Mouse (Mus musculus) ES-E14 (cell line): ENCODE measurements around the gene Mdh1.

Experiments used
- CHD2 ChIP-seq: IDR thresholded peaks from 2 replicates; pipeline ENCODE4 v1.6.1; 2014; ENCODE audit warnings: mild to moderate bottlenecking, low read depth, low read length, inconsistent platforms
- HCFC1 ChIP-seq: IDR thresholded peaks from 2 replicates; pipeline ENCODE4 v1.6.1; 2012; ENCODE audit warnings: low read length, inconsistent platforms, borderline replicate concordance; ENCODE audit not compliant: insufficient read depth
- MAFK ChIP-seq: IDR thresholded peaks from 2 replicates; pipeline ENCODE4 v1.6.1; 2014; ENCODE audit warnings: mild to moderate bottlenecking, low read depth, low read length, inconsistent platforms; ENCODE audit not compliant: insufficient read depth
- ZC3H11A ChIP-seq: IDR thresholded peaks from 2 replicates; pipeline ENCODE4 v1.6.1; 2012; ENCODE audit warnings: low read depth, mild to moderate bottlenecking, inconsistent platforms, low read length, borderline replicate concordance
- ZNF384 ChIP-seq: IDR thresholded peaks from 2 replicates; pipeline ENCODE4 v1.6.1; 2012; ENCODE audit warnings: low read depth, low read length, inconsistent platforms

- TF ChIP-seq HCFC1 (no peak), ZNF384 (no peak), MAFK (no peak), CHD2 (no peak), ZC3H11A (no peak)
These were observed 26.2 kb downstream of the Mdh1 start for GRCm38 (mm10) chr11:21545951-21546350.
